Mouse (Mus musculus) cerebellum, adult 2 months (tissue): ENCODE data around the gene Zfp14.

Source experiments
- CTCF ChIP-seq: fragments of 200-500 bp; IDR thresholded peaks from 2 replicates; pipeline ENCODE4 v1.5.1; 2011; ENCODE audit warnings: low read depth, mild to moderate bottlenecking, control low read depth, low read length, moderate library complexity, borderline replicate concordance; ENCODE audit not compliant: insufficient read depth
- POLR2A ChIP-seq: fragments of 200-500 bp; IDR thresholded peaks from 2 replicates; pipeline ENCODE4 v1.6.1; 2011; ENCODE audit warnings: low read length, control low read depth, borderline replicate concordance; ENCODE audit not compliant: insufficient read depth

DNA sequence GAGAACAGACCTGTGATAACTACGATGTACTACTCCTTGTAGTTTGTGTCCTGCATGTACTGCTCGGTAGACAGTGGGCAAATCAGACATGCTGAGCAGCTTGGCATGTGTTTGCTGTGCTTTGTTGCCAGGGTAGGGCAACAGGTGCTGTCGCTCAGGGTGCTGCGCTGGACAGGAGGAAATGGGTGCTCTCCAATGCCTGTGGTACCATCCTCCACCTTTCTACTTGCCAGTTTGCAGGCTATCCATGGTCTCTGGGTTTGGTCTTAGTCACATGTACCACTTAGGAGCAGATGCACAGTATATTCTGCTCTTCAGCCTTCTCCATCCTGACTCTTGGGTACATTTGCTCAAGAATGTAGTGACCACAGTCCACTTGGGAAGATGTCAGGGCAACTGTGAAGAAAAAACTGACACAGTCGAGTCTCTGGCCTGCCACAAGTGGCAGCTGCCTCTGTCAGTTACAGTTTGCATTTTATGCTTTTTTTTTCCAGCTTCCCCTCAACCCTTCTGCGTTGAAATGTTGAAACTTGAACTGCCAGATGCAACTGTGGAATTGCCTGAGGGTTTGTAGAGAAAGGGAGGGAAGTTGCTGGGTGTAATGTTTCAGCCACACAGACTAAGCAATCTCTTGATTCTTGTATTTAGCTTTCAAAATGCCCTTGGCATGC is 43.0 kb downstream of the Zfp14 start:
- TF ChIP-seq POLR2A = no peak
- TF ChIP-seq CTCF = no peak
